Comparison of ENCODE assay signal across 1 mouse cellular context in the genomic region with DNA sequence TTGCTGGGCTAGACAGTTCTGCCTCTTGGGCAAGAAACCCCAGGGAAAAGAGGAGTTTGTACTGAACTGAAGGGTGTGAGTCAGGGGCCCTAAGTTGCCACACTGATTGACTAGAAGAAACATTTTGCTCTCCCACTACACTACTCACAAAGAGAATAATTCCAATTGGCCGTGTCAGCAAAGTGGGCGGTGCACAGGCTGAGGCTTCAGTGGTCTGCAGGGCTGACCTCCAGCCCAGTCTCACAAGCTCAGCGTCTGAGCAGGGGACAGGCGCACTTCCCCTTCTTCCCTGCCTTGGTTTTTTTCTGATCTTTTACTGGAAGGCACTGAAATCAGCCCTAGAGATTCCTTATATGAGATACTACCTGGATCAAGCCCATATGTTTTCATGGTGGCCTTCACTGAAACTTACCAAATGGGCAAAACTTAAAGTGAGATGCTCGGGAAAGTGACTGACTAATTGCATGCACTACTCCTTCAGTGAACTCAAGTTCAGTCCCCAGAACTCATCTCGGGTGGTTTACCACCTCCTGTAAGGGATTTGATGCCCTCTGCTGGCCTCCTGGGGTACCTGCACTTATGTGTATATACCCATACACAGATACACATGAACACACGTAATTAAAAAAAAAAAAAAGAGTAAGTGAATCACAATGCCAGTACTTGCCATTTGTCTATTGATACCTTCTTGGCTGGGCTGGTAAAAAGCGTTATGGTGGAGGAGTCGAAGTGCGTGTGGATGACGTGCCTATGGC.
A peak's percentile ranks its signal among the peaks of the same experiment; 100 is the strongest.
TF ChIP-seq lines count a peak whose summit lies in the region.

No protein-coding gene starts in this region.

TF ChIP-seq in ES-E14, 5 proteins besides CTCF, POLR2A, EP300 and RAD21:
- TF ChIP-seq CHD2 (IDR thresholded peaks at IDR 0.05; ENCODE audit: low read depth, low read length) (no peak), ZC3H11A (IDR thresholded peaks at IDR 0.05; ENCODE audit: borderline replicate concordance, low read depth, low read length) (no peak), MAFK (IDR thresholded peaks at IDR 0.05; ENCODE audit: insufficient read depth, low read depth, low read length) (no peak), HCFC1 (IDR thresholded peaks at IDR 0.05; ENCODE audit: borderline replicate concordance, insufficient read depth, low read length) (no peak), ZNF384 (IDR thresholded peaks at IDR 0.05; ENCODE audit: low read depth, low read length) (peak; percentile 88)
